Mouse (Mus musculus) heart, postnatal 4 days (tissue): ENCODE results near the gene Tmem59l. TPM values are rescaled to one million over a fixed set of nuclear protein-coding genes. Genes with fewer than 3 reads are reported as not detected.
A peak's percentile ranks its signal among the peaks of the same experiment; 100 is the strongest.

Experiments
- DNase-seq: peaks from one replicate; pipeline ENCODE4 v3.0.0; 2021
- total RNA-seq, 2 experiments: library from RNA; stranded (reverse); gene quantifications; 2 replicates each; pipeline ENCODE4 v1.2.3; 2021

The Tmem59l gene
- total RNA-seq, 2 experiments from 2014 or later: not detected

DNA sequence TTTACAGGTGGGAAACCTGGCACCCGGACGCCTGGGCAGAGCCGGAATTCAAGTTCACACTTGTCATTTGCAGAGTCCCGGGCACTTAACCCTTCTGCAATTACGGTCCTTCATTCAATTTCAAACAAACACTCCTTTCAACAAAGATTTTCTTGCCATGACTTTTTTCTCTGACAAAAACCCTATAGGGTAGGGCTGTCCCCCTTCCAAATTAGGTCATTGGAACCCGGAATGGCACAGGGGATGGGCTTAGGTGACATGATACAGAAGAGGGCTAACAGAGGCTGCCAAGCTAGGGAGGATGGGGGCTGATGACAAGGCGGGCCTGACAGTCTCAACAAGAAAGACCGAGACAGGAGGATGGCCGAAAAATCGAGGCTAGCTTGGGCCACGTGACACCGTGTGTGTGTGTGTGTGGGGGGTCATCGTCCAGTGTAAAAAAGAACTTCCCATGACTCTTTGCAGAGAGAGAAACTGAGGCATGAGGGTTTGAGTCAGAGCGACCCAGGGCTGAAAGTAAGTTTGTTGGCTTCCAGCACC lies 1.8 kb upstream of the Tmem59l start:
- DNase-seq: no peak

DNA sequence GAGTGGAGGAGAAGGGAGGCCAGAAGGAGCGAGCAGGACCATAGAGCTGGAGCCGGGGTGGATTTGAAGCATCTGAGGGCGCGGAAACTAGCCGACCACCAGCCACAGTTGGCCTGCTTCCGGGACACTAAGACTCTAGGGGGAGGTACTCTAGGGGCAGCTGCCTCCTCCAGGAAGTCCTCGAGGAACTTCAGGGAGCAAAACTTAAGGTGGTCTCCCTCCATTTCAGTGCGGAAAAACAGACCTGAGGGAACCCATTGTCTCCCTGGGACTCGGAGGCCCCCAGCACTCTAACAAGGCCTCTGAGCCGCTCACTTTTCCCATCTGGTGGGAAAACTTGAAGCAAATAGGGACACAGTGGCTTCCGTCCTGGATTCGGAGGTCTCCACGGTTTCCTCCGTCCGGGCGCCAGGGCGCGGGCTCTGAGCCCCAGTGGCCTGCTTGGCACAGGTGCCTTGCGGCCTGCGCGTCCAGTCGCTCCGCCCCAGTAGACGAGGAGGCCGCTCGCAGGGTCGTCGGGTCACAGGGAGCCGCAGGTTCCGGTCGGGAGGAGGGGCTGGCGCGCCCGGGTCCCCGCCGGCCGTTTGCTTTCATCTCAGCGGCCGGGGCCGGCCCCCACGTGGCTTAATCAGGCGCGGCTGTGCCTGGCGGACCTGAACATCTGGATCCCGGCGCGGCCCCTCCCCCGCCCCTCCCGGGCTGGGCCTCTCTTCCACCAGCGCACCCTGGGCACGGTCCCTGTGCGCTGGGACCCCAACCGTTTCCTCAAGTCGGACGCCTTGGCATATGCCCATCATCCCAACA lies 1.0 kb upstream of the Tmem59l start:
- DNase-seq: peak; percentile 24

DNA sequence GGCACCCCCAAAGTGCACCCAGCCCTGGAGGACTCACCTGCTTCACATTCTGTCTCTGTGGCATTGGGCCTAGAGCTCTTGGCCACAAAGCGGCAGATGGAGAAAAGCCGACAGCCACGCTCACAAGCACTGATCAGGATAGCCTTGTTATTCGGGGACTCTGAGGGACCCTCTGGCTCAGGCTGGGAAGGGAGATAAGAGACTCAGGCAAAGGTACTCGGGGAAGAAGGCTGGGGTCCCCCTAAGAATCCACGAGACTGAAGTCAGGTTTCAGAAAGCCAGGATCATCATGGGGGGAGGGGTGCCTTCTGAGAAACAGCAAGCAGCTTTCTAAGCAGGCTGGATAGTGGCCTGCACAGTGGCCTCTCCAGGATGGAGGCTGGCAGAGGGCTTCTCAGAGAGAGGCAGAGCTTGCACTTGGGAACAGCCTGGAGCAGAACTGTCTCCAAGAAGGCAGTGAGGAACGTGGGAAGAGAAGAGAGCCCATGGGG lies 922 bp downstream of the Tmem59l start:
- DNase-seq: no peak

DNA sequence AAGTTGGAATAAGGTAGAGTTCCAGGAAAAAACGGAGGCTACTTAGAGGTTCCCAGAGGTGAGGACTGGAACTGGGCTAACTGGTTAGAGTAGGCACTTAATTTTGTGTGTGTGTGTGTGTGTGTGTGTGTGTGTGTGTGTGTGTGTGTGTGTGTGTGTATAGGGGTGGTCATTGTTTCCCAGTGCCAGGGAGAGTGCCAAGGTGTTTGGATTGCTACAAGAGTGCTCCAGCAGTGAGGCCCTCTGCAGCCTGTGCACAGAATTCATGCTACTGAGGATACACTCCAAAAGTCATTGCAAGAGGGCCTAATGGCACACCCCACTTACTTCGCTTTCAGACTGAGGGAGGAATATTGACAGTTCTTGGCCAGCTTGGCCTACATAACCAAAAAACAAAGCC lies 4.2 kb downstream of the Tmem59l start:
- no peak for DNase-seq

- no peak for DNase-seq
These were observed 5.2 kb downstream of the Tmem59l start for GRCm38 (mm10) chr8:70481908-70482307.

GRCm38 (mm10) chr8:70477269-70477982 lies 9.7 kb downstream of the Tmem59l start:
- no peak for DNase-seq

DNA sequence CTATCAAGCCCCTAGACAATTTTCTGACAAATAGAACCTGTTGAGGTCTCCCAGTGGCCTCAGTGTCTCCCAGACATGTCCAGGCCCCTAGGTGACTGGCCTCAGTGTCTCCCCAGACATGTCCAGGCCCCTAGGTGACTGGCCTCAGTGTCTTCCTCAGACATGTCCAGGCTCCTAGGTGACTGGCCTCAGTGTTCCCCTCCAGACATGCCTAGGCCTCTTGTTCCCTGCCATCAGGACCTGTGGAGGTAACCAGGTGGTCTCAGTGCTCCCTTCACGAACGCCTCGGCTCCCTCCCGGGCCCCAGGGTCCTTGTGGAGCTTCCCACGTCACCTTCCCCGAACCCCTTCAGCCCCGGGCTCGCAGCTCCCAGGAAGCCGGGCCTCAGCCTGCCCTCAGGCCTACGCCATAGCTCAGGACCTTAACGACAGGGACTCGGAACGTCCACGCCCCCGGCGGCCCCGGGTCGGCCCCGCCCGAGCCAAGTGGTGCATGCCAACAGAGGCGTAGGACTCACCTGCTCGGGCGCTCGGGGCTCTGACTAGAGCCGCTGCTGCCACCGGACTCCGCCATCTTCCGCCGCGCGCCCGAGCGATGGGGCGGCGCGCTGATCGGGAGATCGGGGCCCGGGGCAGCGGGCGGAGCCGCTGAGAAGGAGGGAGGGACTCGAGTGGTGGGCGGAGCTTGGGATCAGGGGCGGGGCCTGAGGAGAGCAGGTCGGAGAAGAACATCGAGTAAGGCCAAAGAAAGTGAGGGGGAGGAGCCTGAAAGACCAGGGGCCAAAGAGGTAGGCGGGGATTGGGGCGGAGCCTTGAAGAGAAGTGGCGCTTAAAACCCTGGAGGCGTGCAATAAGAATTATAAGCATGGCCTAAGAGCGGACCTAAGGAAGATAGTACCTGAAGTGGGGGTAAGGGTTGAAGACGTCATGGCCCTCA lies 10.6 kb downstream of the Tmem59l start, which contains the start of gene Klhl26:
Klhl26 (minus strand) TSS at position 636 of the 936 bp plus-strand sequence.
- DNase-seq: peak; percentile 97

- no peak for DNase-seq
These were observed 15.3 kb downstream of the Tmem59l start for GRCm38 (mm10) chr8:70471856-70472255.

GRCm38 (mm10) chr8:70469938-70470337 lies 17.2 kb downstream of the Tmem59l start:
- DNase-seq: no peak

- DNase-seq: no peak
These were observed 17.8 kb downstream of the Tmem59l start for GRCm38 (mm10) chr8:70469295-70469916.

- DNase-seq: no peak
These were observed 18.4 kb downstream of the Tmem59l start for GRCm38 (mm10) chr8:70468733-70469132.

DNA sequence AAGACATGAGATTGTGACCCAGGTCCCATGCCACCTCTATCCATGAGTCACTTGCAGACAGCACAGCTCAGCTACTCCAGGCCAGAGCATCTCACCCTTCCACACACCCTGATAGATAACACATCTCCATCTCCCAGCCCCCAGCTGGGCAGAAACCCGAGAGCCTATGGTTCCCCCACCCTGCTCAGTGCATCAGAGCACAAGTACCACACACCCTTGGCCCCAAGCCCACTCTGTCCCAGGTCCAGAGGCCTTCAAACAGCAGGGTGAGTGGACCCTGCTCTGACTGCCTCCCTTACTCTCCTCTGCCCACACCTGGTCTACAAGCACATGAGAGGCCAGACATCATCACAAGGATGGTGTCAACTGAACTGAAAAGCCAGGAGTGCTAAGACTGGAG lies 19.3 kb downstream of the Tmem59l start:
- DNase-seq: no peak

- peak; percentile 30 for DNase-seq
These were observed 19.9 kb downstream of the Tmem59l start for GRCm38 (mm10) chr8:70467229-70467725.

- peak; percentile 60 for DNase-seq
These were observed 20.4 kb downstream of the Tmem59l start for GRCm38 (mm10) chr8:70466771-70467170.

DNA sequence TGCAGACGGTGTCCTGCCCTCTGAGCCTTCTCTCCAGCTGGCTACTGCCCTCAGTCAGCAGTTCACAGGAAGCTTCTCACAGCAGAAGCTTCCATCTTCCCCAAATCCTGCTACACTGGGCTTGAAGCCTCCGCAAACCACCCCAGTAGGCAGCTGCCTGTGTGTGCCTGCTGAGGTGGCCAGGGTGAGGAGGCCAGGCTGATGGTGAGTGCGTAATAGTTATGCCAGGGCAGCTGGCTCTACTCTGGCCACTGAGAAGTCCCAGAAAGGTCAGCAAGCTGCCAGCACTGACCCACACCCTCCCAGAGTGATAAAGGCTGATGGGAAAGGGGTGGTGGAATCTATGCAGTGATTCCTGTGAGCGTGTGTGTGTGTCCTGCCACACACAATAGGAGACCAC lies 20.9 kb downstream of the Tmem59l start:
- no peak for DNase-seq

GRCm38 (mm10) chr8:70465701-70466100 lies 21.5 kb downstream of the Tmem59l start:
- no peak for DNase-seq

DNA sequence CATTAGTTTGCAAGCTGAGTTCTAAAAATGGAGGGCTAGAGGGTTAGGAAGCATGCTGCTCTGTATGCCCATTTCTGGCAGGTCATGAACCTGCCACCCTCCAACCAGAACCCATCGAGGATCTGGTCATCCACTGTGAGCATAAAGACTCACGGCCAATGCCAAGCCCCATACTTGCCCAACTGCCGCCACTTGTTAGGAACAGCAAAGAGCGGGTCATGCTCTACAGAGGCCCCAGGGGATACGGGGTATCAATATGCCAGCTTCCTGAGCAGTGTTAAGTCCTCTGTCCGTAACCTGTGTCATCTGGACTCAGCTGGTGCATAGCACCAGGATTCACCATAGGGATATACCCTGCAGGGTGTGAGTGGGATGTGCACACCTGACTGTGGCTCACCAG lies 23.0 kb downstream of the Tmem59l start:
- DNase-seq: no peak

DNA sequence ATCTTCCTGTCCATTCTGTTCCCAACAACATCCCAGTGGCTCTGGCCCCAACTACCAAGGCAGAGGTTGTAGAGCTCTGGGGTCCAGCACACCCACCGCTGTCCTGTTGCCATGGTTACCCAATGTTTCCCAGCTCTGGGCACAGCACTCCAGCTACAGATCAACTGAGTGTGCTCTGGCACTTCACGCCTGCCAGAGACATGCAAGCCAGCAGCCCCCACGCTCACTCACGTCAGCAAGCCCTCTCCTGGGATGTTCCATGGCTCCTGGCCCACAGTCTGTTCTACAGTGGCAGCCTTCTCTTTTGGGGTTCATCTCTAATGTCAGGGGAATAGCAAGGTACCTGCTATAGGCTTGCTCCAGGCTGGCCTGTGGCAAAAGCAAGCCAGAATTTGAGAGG lies 23.9 kb downstream of the Tmem59l start:
- peak; percentile 58 for DNase-seq

DNA sequence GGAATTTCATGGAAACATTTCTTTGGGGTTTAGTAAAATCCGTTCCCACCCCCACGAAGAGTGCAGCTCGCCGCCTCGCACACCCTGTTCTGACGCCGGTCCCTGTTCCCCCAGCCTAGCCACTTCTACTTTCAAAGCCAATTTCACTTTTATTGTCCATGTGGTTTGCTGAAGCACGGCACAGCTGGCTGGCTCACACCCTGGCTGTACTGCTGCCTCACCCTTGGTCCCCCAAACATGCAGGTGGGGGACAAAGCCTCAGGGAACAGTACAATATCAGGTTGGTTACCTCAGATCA lies 24.7 kb downstream of the Tmem59l start:
- DNase-seq: no peak

GRCm38 (mm10) chr8:70461765-70462515 lies 25.2 kb downstream of the Tmem59l start:
- no peak for DNase-seq

DNA sequence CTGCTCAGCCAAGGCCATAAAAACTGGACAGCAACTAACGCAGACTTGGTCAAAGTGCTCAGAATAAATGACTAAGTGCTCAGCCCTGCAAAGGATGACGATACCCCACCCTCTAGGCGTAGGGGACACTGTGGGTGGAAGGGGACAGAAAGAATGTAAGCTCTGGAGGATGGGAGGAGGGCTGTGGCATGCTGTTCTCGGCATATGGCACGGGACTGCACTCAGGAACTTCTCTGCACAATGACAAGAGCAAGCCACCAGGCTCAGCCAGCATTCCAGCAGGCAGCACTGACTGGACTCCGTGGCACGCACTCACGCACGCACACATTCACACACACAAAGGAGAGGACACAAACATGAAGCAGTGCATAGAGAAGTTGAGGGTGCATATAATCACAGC lies 26.6 kb downstream of the Tmem59l start:
- DNase-seq: no peak
